Mouse (Mus musculus) heart, adult 2 months (tissue): ENCODE measurements around the gene Stat5a.

Source experiments
- CTCF ChIP-seq: fragments of 200-600 bp; IDR thresholded peaks from 2 replicates; pipeline ENCODE4 v1.8.1; 2022; ENCODE audit warnings: antibody characterized with exemption, mild to moderate bottlenecking, moderate library complexity
- EP300 ChIP-seq: fragments of 200-500 bp; IDR thresholded peaks from 2 replicates; pipeline ENCODE4 v1.6.1; 2011; ENCODE audit warnings: low read depth, low read length, control low read depth; ENCODE audit not compliant: insufficient read depth

GRCm38 (mm10) chr11:100904580-100905351 lies 45.6 kb downstream of the Stat5a start:
- TF ChIP-seq EP300: no peak
- TF ChIP-seq CTCF: no peak
